Mouse (Mus musculus) forebrain, embryonic 16.5 days (tissue): ENCODE measurements at regions not wholly inside any gene's neighbourhood (a gene's known extent, or its start where the extent isn't known, plus 50 kb on each side); places are given as distances from the start of the nearest gene placed in this dataset.

Source experiments
- ATAC-seq: fragments of 200-750 bp; cut with Nextera tagmentation; 2 replicates; pipeline ENCODE4 v1.8.0; 2017; ENCODE audit warnings: mild to moderate bottlenecking, moderate library complexity
- H3K27ac ChIP-seq: fragments of 300-500 bp; sonication (generic); 2 replicates; pipeline ENCODE4 v1.5.1; 2014; ENCODE audit warnings: low read length, control low read depth
- H3K27me3 ChIP-seq: fragments of 300-500 bp; sonication (generic); replicated peaks from 2 replicates; pipeline ENCODE4 v1.6.1; 2014; ENCODE audit warnings: low read length; ENCODE audit not compliant: control insufficient read depth, insufficient read depth
- H3K36me3 ChIP-seq: fragments of 300-500 bp; sonication (generic); 2 replicates; pipeline ENCODE4 v1.6.1; 2014; ENCODE audit not compliant: control insufficient read depth, insufficient read depth
- H3K4me1 ChIP-seq: fragments of 300-500 bp; sonication (generic); replicated peaks from 2 replicates; pipeline ENCODE4 v1.6.1; 2014; ENCODE audit warnings: low read length; ENCODE audit not compliant: control insufficient read depth, insufficient read depth
- H3K4me2 ChIP-seq: fragments of 300-500 bp; sonication (generic); 2 replicates; pipeline ENCODE4 v1.6.1; 2014; ENCODE audit warnings: mild to moderate bottlenecking, low read length, control low read depth
- H3K4me3 ChIP-seq: fragments of 300-500 bp; sonication (generic); replicated peaks from 2 replicates; pipeline ENCODE4 v1.5.1; 2014; ENCODE audit warnings: mild to moderate bottlenecking, low read length, control low read depth
- H3K9ac ChIP-seq: fragments of 300-500 bp; sonication (generic); replicated peaks from 2 replicates; pipeline ENCODE4 v1.6.1; 2014; ENCODE audit warnings: low read depth, low read length, control low read depth
- H3K9me3 ChIP-seq: fragments of 300-500 bp; sonication (generic); 2 replicates; pipeline ENCODE4 v1.6.1; 2016; ENCODE audit warnings: low read length; ENCODE audit not compliant: control insufficient read depth
- WGBS: fragments of 180-500 bp; shearing (Covaris S2); extraction: QIAGEN DNeasy Blood & Tissue Kit; methylation state at CpG from one replicate; pipeline ENCODE4 v1.1.7; 2014; 5-methylcytosine and 5-hydroxymethylcytosine counted together

DNA sequence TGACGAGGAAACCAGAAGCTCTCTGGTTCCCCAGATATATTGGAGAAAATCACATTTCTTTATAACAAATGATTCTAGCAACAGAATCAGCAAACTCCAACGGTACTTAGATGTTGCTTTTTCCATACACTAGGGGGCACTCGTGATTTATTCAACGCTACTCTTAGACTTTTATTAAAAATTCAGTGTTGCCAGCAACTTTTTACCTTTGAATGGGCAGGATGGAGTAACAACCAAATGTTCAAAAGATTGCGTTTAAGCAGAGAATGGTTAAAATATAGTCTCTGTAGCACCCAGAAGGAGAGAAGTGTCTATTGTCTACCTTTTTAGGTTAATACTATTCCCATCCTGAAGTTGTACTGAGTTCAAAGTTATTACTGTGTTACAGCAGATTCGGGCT lies 715.4 kb upstream of the Cblb start:
- Histone ChIP-seq H3K27ac (no peak overlapping the region), H3K4me1 (no peaks in the 10 kb centered on the region), H3K27me3 (no peaks in the 10 kb centered on the region), H3K9me3 (no peaks in the 10 kb centered on the region), H3K36me3 (no peaks in the 10 kb centered on the region), H3K4me2 (no peak overlapping the region), H3K9ac (no peak overlapping the region), H3K4me3 (no peak overlapping the region)
- WGBS = 12% methylated on average over 6 of the region's 6 CpGs
- ATAC-seq = peak; percentile 79

- H3K9ac ChIP-seq = no peak overlapping the region
- H3K4me2 ChIP-seq = no peak overlapping the region
- no peaks in the 10 kb centered on the region for H3K36me3 ChIP-seq
- 67% methylated on average over 1 of the region's 1 CpGs for WGBS
- no peak overlapping the region for H3K4me3 ChIP-seq
- no peaks in the 10 kb centered on the region for H3K27me3 ChIP-seq
- no peak overlapping the region for H3K27ac ChIP-seq
- ATAC-seq = peak; percentile 26; the same call in 1 of the 2 replicates
- H3K4me1 ChIP-seq = no peaks in the 10 kb centered on the region
- H3K9me3 ChIP-seq = no peaks in the 10 kb centered on the region
These were observed 698.8 kb upstream of the Cblb start for GRCm38 (mm10) chr16:51332262-51332661.

DNA sequence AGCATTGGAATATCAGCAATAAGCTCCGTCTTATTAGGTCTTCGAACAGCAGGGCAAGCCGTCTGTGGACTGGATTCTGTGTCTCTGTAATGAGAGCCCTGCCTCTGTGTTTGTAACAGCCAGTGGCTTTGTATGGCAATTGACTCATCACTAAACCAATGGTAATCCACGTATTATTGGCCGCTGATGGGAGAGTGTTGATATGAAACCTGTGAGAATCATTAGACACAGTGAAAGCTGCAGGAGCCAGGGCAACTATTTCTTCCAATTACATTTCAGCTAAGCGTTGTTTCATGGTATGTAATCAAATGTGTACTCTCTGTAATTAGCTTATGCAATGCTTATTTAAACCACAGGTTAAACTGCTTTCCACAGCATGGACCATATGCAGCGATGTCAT lies 696.1 kb upstream of the Cblb start:
- Histone ChIP-seq H3K4me2 (no peak overlapping the region), H3K9me3 (no peaks in the 10 kb centered on the region), H3K27ac (no peak overlapping the region), H3K4me3 (no peak overlapping the region), H3K4me1 (no peaks in the 10 kb centered on the region), H3K9ac (no peak overlapping the region), H3K27me3 (no peaks in the 10 kb centered on the region), H3K36me3 (no peaks in the 10 kb centered on the region)
- WGBS = 46% methylated on average over 7 of the region's 7 CpGs
- no peak for ATAC-seq

GRCm38 (mm10) chr16:51347120-51347519 lies 683.9 kb upstream of the Cblb start:
- no peak for ATAC-seq
- no peak overlapping the region for H3K27ac ChIP-seq
- no peak overlapping the region for H3K4me2 ChIP-seq
- H3K4me1 ChIP-seq = no peaks in the 10 kb centered on the region
- no peak overlapping the region for H3K4me3 ChIP-seq
- no peak overlapping the region for H3K9ac ChIP-seq
- H3K9me3 ChIP-seq = no peaks in the 10 kb centered on the region
- H3K27me3 ChIP-seq = no peaks in the 10 kb centered on the region
- H3K36me3 ChIP-seq = no peaks in the 10 kb centered on the region

DNA sequence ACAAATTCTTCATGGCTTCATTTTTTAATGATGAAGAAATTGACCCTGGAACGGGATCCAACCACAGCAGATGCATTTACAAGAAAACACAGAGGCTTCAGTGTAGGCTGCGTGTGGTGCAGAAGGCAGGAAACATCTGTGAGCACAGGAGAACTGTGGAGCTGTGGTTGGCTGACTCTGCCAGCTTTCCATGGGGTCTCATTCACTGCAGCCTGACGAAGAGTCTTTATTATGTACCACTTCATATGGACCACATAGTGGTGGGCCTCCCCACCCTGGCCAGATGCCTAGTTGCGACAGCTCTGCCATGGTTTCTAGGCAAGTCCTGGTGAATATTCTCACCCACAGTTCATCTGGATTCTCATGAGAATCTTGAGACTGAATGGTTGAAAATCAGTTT lies 678.9 kb upstream of the Cblb start:
- H3K9ac ChIP-seq = no peak overlapping the region
- no peaks in the 10 kb centered on the region for H3K36me3 ChIP-seq
- H3K27me3 ChIP-seq = no peaks in the 10 kb centered on the region
- ATAC-seq = no peak
- H3K4me1 ChIP-seq = no peaks in the 10 kb centered on the region
- no peak overlapping the region for H3K27ac ChIP-seq
- WGBS = 53% methylated on average over 4 of the region's 4 CpGs
- no peak overlapping the region for H3K4me2 ChIP-seq
- H3K4me3 ChIP-seq = no peak overlapping the region
- H3K9me3 ChIP-seq = no peaks in the 10 kb centered on the region

DNA sequence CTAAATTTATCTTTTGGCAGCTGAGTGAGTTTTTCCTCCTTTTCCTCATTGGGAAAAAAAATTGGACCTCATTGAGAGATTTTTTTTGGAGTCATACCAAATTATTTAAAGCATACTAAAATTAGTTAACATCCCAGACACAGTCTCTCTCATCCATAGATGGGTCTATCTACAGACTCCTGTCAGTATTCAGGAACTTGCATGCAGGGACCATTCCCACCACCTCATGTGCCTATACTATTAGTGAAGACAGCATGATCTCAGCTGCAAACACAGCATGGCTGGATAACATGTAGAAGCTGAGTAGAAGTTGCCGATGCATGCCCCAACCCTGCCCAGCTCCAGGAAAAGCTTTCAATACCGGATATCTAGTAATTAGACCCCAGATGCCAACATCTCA lies 677.2 kb upstream of the Cblb start:
- Histone ChIP-seq H3K27ac (no peak overlapping the region), H3K9me3 (no peaks in the 10 kb centered on the region), H3K36me3 (no peaks in the 10 kb centered on the region), H3K27me3 (no peaks in the 10 kb centered on the region), H3K4me3 (no peak overlapping the region), H3K4me2 (no peak overlapping the region), H3K4me1 (no peaks in the 10 kb centered on the region), H3K9ac (no peak overlapping the region)
- peak; percentile 57; the same call in 1 of the 2 replicates for ATAC-seq
- 66% methylated on average over 2 of the region's 2 CpGs for WGBS

GRCm38 (mm10) chr16:51370070-51370469 lies 661.0 kb upstream of the Cblb start:
- no peak for ATAC-seq
- Histone ChIP-seq H3K27ac (no peak overlapping the region), H3K4me3 (no peak overlapping the region), H3K4me2 (no peak overlapping the region), H3K27me3 (no peaks in the 10 kb centered on the region), H3K36me3 (no peaks in the 10 kb centered on the region), H3K9ac (no peak overlapping the region), H3K4me1 (no peaks in the 10 kb centered on the region), H3K9me3 (no peaks in the 10 kb centered on the region)
- 72% methylated on average over 1 of the region's 1 CpGs for WGBS

DNA sequence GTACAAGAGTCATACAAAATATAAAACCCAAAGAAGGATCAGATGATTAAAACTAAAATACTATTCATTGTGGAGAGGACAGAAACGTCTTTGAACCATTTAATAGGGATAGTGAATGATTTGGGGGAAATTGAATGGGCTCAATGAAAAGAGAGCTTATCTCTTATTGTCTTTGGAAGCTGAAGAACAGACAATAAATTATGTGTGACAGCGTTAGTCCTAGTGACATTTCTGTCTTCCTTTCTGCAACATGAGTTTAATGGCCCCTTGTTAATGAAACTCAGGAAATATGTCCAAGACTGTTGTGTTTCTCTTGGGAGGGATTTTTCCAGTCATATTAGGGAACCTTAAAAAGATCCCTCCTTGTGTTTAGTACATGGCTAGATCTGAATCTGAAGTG lies 644.6 kb upstream of the Cblb start:
- H3K4me2 ChIP-seq = no peak overlapping the region
- H3K9ac ChIP-seq = no peak overlapping the region
- ATAC-seq = no peak
- H3K27ac ChIP-seq = no peak overlapping the region
- H3K36me3 ChIP-seq = no peaks in the 10 kb centered on the region
- no peaks in the 10 kb centered on the region for H3K9me3 ChIP-seq
- H3K4me3 ChIP-seq = no peak overlapping the region
- no peaks in the 10 kb centered on the region; the same call in 1 of the 2 replicates for H3K4me1 ChIP-seq
- H3K27me3 ChIP-seq = no peaks in the 10 kb centered on the region
- 5% methylated on average over 2 of the region's 2 CpGs for WGBS

- no peak for ATAC-seq
- no peak overlapping the region for H3K4me2 ChIP-seq
- no peaks in the 10 kb centered on the region for H3K9me3 ChIP-seq
- H3K4me1 ChIP-seq = no peaks in the 10 kb centered on the region; the same call in 1 of the 2 replicates
- H3K36me3 ChIP-seq = no peaks in the 10 kb centered on the region
- H3K9ac ChIP-seq = no peak overlapping the region
- no peak overlapping the region for H3K27ac ChIP-seq
- H3K4me3 ChIP-seq = no peak overlapping the region
- no peaks in the 10 kb centered on the region for H3K27me3 ChIP-seq
- 24% methylated on average over 1 of the region's 1 CpGs for WGBS
These were observed 643.5 kb upstream of the Cblb start for GRCm38 (mm10) chr16:51387498-51387897.

DNA sequence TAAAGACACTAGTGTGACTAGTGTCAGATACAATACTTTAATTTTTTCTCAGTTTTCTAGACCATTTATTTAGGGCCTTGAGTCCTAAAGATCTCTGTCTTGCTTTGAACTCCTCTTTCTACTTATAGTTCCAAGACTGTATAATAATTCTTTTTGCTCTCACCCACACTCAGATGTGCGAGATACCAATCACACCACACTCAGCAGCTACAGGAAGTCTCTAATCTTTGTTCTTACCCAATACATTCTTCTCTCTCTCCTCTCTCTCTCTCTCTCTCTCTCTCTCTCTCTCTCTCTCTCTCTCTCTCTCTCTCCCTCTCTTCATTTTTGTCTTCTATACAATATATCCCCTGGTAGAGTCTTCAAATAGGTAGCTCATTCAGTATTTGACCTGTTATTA lies 637.2 kb upstream of the Cblb start:
- Histone ChIP-seq H3K9ac (no peak overlapping the region), H3K4me1 (no peaks in the 10 kb centered on the region), H3K4me3 (no peak overlapping the region), H3K4me2 (no peak overlapping the region), H3K36me3 (no peaks in the 10 kb centered on the region), H3K9me3 (no peaks in the 10 kb centered on the region), H3K27me3 (no peaks in the 10 kb centered on the region), H3K27ac (no peak overlapping the region)
- no peak for ATAC-seq
- 80% methylated on average over 1 of the region's 1 CpGs for WGBS
